Mouse (Mus musculus): ENCODE results near the gene Crybg1.

DNA sequence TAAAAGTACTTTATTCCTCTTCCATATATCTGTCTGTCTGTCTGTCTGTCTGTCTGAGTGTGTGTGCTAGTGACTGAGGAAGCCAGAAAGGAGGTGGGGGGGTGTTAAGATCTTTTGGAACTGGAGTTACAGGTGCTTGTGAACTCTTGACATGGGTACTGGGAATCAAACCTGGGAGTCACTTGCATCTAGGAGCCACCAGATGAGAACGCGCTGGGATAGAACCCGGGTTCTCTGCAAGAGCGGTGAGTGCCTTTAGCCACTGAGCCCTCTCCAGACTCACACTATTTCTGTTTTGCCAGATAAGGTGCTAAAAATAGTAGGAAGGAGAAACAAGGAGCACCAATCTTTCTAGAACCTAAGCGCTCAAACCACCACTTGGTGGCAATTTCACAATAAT, 31.9 kb downstream of the Crybg1 start:
- TF ChIP-seq POLR2A (IDR thresholded peaks at IDR 0.05; ENCODE audit: low read depth, low read length) (no peak), CTCF (IDR thresholded peaks at IDR 0.05; ENCODE audit: extremely low read depth, insufficient read depth, insufficient read length, insufficient replicate concordance) (no peak)

All from spleen, adult 2 months (tissue).